Mouse (Mus musculus) skeletal muscle tissue, postnatal 0 days (tissue): Measurements from ENCODE around the gene Vmn1r85. TPM values are rescaled to one million over a fixed set of nuclear protein-coding genes. Genes with fewer than 3 reads are reported as not detected.

Source experiments
- polyA plus RNA-seq: library from polyadenylated mRNA; unstranded; fragments of >200 nt; fragmentation: Nextera tagmentation; extraction: Ambion mirVana; gene quantifications from 2 replicates; pipeline ENCODE4 v1.2.1, GENCODE M21; 2015

Vmn1r85 gene
- polyA plus RNA-seq, result not detected in 2 replicates

DNA sequence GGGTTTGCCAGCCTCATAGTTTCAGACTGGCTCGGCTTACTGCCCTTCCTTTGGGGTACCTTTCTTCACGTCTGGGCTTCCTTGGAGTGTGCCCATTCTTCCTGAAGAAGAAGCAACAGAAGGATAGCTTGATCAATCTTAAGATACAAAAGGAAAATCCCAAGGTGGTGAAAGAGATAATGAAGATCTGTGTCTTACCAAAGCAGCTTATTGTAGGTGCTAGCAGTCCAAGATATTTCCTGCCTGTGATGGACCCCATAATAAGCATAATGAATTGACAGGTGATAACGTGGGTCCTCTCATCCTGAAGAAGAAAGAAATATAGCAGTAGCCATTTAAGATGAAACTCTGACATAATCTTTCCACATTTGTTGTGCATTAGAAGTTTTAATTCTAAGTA, at the start of gene Vmn1r85:
Vmn1r85 (minus strand) TSS at position 101 of the 400 bp plus-strand sequence.

DNA sequence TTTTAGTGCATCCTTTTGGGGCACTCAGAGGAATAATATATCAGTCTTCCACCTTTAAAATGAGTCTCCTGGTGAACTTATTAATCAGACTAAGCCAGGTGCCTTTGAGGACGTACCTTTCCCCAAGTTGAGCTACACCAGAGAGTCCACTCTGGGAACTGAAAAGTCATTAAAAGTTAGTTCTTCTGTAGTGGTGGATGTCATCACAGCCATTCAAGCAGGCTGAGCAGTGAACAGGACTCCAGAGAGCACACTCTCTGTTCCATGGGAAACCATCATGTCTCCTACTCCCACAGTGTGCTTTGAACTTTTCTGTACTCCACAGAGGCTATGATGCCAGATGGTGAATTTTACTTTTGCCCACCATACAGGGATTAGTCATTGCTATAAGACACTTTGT, 45.1 kb upstream of the Vmn1r85 start, which contains the start of gene Vmn1r87:
Vmn1r87 (minus strand) TSS at position 101 of the 400 bp plus-strand sequence.

DNA sequence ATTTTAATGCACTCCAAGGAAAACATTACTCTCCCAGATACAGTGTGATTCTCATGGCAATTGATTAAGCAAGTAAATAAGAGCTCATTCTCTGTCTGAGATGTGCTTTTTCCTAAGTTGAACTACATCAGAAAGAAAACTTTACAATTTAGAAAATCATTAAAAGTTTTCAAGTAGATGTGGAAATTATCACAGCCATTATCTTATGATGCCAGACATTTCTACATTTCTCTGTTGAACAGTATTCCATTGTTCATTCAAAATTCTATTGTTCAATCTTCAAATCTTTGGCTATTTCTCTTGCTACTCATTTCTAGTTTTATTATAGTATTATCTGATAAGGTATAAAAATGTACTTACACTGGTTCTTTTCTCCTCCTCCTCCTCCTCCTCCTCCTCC, 24.8 kb upstream of the Vmn1r85 start, which contains the start of gene Vmn1r86:
Vmn1r86 (minus strand) TSS at position 101 of the 400 bp plus-strand sequence.

DNA sequence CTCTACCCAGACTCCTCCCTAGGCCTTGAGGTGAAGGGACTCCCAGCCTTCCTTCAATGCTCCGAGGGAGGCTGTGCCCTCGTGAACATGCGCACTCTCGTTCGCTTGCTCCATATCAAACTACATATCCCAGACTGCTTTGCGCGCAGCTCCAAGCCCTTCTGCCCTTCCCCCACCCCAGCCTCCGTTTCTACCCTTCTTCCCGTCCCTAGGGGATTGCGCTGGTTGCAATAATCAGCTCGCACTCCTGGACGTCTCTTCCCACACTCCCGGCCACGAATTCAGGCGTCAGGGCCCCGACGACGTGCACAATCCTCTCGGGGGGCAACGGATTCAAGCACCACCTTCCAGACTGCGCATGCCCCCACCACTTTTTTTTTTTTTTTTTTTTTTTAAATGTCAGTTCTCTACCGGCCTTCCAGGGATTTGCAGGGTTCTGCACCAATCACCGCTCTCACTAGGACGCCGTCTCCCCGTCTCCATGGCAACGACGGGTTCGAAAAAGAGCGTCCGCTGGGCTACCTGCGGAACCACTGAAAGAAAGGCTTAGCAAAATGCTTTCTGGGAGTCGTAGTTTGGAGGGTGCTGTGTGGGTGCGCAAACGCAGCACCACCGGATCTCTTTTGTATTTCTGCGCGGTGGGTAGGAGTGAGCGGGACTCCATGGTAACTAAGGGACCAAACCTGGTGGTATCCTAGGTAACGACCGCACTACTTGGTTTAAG, 40.5 kb downstream of the Vmn1r85 start, which contains the start of gene Mzf1:
Mzf1 (minus strand) TSS at position 478 of the 724 bp plus-strand sequence.

DNA sequence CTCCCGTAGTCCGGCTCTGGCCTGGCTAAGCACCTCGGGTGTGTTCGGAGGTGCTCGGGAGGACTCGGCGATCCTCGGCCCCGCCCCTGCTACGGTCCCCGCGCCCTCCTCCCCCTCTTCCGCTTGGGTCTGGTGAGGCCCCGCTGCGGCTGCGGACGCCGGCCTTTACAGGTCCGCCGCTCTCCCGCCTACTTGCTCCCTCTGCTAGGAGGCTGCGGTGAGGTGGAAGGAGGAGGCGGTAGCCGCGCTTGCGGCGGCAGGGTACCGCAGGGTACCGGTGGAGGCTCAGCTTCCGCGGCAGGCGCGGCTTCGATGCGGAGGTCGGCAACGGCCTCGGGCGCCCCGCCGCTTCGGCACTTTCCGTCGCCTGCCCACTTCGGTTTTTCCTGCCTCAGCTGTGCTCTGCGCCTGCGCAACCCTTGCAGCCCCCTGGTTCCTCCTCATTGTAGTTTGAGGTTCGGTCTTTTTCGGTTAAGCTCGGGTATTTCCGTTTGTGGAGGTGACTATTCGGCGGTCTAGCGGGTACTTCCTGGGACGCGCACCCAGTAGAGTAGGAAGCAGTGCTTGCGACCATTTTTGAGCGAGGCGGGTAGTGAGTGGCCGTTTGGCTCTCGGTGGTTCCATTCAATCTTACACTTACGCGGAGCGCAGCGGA, 56.9 kb downstream of the Vmn1r85 start, which contains the start of gene Ube2m:
Ube2m (minus strand) TSS at position 375 of the 655 bp plus-strand sequence.

DNA sequence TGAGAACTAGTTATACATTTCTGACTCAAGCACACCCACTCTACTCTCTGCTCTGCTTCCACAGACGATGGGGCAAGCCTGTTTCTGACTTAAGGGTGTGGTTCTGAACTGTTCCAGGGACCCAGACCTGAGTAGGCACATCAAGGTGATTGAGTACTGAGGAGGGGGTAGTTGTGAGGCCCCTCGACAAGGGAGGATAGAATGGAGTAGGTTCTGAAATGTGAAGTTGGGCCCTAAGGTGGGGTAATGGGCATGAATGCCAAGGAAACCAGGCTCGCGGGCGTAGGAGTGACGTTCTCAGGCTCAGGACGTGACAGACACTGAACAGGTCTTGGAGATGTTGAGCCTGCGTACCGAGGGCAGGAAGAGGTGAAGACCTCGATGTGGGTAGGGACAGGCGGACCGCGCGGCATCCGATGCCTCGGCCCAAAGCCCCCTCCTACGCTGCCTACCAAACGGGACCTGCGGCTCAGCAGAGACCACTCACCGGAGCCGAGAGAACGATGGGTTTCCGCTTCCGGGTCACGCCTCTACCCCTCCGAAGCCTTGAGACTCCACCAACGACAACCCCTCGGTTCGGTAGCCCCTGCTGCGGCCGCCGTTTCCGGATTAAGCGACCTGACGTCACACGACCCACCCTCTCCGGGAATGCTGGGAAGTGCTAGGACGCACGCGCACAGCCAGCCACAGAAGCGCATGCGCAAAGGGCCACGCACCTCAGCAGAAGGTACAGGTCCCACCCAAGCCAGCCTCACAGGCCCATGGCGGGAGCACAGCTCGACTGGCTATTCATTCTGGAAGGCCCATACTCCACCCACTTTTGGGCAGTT, 60.6 kb downstream of the Vmn1r85 start, which contains the start of gene Chmp2a:
Chmp2a (minus strand) TSS at position 660 of the 830 bp plus-strand sequence.

Other genes with a start within 250 kb of the Vmn1r85 start
- gene Zfp128, start 214.0 kb downstream of the Vmn1r85 start, polyA plus RNA-seq, result 1.4 and 1.6 TPM in 2 replicates
- 3.4 and 3.5 TPM in 2 replicates for gene Zscan22, start 197.4 kb downstream of the Vmn1r85 start, polyA plus RNA-seq
- 512 and 672 TPM in 2 replicates for gene Rps5, start 172.9 kb downstream of the Vmn1r85 start, polyA plus RNA-seq
- 0.15 and 1.4 TPM in 2 replicates for gene Rnf225, start 167.8 kb downstream of the Vmn1r85 start, polyA plus RNA-seq
- 3.5 and 3.7 TPM in 2 replicates for gene Zfp324, start 129.3 kb downstream of the Vmn1r85 start, polyA plus RNA-seq
- 2.3 and 2.8 TPM in 2 replicates for gene Zfp446, start 117.3 kb downstream of the Vmn1r85 start, polyA plus RNA-seq
- 0.28 TPM in 1 of 2 replicates, not detected in the other for gene Slc27a5, start 97.0 kb downstream of the Vmn1r85 start, polyA plus RNA-seq
- 76.9 and 85.0 TPM in 2 replicates for gene Trim28, start 96.1 kb downstream of the Vmn1r85 start, polyA plus RNA-seq
- 8.3 and 8.9 TPM in 2 replicates for gene Zbtb45, start 85.1 kb downstream of the Vmn1r85 start, polyA plus RNA-seq
- 150 and 176 TPM in 2 replicates for gene Chmp2a, start 60.4 kb downstream of the Vmn1r85 start, polyA plus RNA-seq
- gene Ube2m, start 56.9 kb downstream of the Vmn1r85 start, polyA plus RNA-seq, result 117 and 128 TPM in 2 replicates
- 0.94 and 0.99 TPM in 2 replicates for gene Mzf1, start 40.4 kb downstream of the Vmn1r85 start, polyA plus RNA-seq
- not detected in 2 replicates for gene Vmn1r86, start 24.7 kb upstream of the Vmn1r85 start, polyA plus RNA-seq
- not detected in 2 replicates for gene Vmn1r87, start 45.0 kb upstream of the Vmn1r85 start, polyA plus RNA-seq
- not detected in 2 replicates for gene Vmn1r88, start 64.4 kb upstream of the Vmn1r85 start, polyA plus RNA-seq
- not detected in 2 replicates for gene Vmn1r89, start 117.8 kb upstream of the Vmn1r85 start, polyA plus RNA-seq
- 16.4 and 21.9 TPM in 2 replicates for gene Lig1, start 182.1 kb upstream of the Vmn1r85 start, polyA plus RNA-seq
- gene Zswim9, start 183.5 kb upstream of the Vmn1r85 start, polyA plus RNA-seq, result 4.2 and 4.8 TPM in 2 replicates
- 0.13 and 0.31 TPM in 2 replicates for gene Pla2g4c, start 229.5 kb upstream of the Vmn1r85 start, polyA plus RNA-seq